Mouse (Mus musculus): ENCODE results near the gene Ttyh3.

Gene Ttyh3

DNA sequence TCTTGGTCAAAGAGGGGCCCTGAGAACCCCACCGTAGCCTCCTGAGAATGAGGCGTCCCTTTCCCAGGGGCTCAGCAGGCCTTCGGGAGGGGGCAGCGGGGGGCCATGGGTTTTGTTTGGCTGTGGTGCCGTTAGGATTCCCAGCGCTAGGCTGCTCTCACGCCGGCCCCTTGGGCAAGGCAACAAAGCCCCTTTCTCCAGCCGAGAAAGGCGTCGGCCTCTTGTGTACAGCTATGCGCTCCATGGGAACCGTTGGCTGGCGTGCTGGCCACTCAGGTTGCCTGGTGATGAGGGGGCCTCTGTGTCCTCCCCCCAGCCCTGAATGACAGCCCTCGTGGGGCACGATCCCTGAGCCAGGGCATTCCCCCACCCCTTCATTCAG is 40.2 kb downstream of the Ttyh3 start:
- peak; percentile 38 for DNase-seq (ENCODE audit: low read depth)

DNA sequence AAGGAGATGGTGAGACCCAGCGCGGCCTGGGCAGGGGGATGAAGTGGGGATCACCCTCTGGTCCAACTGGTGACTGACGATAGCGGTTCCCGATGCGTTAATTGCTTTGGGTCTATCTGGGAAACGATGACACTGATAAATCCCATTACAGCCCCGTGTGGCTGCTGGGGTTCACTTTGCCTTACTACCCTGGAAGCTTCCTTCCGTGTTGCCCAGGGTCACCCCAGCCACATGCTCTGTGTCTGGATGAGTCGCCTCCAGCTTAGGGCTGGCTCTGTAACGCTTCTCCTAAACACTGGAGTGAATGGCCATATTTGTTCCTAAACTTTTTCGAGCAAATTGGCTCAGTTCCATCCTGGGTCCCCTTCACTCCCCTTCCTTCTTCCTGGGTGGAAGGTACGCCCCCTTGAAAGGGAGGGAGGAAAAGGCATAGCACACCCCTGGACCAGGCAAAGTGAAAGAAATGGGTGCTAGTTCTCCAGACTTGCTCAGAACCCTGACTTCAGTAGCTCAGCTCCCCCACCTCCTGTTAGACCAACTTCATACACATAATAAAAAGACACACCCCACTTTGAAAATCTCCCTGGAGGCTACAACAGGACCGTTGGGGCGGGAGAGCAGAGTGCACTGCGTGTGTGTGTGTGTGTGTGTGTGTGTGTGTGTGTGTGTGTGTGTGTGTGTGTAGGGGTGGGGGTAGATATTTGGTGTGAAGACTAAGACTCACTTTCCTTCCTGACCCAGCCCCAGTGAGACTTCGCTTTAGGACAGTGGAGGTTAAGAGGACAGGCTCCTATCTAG is 40.8 kb downstream of the Ttyh3 start:
- DNase-seq (ENCODE audit: low read depth) = peak; percentile 66

DNA sequence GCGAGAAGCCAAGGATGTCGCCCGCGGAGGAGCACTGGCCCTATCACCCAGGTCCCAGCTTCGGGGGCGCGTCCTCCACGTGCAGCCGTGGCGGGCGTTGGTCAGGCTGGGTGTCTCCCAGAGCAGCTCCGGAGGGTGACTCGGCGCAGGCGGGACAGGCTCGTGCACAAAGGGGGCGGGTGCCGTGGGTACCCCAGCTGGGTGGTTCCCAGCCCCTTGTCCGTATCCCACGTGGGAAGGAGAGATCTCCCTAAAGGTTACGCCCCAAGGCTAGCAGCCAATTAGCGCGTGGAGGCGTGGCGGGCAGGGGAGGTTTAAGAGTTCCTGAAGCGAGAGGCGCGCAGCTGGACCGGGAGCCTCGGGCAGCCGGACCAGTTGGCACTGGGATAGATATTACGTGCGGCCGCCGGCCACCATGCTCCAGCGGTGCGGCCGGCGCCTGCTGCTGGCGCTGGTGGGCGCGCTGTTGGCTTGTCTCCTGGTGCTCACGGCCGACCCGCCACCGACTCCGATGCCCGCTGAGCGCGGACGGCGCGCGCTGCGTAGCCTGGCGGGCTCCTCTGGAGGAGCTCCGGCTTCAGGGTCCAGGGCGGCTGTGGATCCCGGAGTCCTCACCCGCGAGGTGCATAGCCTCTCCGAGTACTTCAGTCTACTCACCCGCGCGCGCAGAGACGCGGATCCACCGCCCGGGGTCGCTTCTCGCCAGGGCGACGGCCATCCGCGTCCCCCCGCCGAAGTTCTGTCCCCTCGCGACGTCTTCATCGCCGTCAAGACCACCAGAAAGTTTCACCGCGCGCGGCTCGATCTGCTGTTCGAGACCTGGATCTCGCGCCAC is 41.6 kb downstream of the Ttyh3 start, which contains the start of gene Lfng:
Gene Lfng, plus strand, starts transcription at position 320 of the 835 bp plus-strand sequence.
- DNase-seq (ENCODE audit: low read depth) = peak; percentile 81

DNA sequence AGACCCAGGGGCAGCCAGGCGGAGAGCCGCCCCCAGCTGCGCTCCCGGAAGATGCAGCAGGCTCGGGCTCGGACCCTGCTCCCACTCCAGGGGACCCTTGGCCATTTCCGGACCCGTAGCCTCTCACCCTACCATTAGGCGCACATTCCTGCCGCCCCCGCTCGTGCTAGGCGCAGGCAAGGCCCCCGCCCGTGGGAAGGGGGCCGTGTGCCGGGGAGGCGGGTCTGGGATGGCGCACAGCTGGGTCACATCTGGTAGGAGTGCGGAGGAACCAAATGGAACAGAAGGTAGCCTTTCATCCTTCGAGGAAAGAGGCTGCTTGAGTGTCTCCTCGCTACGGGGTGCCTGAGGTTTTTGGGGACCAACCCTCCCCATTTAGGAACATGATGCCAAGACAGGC is 42.4 kb downstream of the Ttyh3 start:
- DNase-seq (ENCODE audit: low read depth) = no peak

DNA sequence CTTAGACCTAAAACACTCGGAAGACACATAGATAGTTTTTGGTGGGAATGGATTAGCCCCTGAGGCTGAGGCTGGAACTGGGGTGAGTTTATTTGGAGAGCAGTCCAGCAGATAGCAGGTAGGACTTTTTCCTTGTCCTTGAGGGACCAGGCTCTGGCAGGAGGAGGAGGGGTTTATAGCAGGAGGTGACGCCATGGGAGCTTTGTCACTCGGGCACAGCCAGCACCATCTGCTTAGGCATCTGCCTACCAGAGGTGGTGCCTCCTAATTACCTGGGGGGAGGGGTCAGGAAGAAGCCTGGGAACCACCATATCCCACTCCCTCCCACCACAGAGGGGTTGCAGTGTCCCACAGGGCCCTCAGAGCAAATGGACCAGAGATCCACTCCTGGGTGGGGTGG is 43.6 kb downstream of the Ttyh3 start:
- DNase-seq (ENCODE audit: low read depth) = no peak

DNA sequence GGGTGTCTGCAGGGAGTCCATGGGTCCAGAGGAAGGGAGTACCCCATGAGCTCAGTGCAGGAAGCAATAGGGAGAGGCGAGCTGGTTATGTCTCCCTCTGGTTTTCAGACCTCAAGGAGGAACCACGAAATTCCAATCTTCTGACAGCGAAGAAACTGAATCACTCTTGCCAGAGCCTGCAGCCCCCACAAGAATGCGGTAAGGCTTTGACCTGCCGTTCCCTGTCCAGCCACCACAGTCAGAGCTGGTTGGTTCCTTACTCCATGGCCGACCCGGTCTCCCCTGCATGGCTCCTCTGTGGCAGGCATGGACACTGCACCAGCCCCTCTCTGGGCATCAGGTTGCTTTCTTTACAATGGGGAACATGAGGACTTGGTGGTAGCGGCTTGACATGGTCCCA is 44.4 kb downstream of the Ttyh3 start:
- DNase-seq (ENCODE audit: low read depth) = no peak

DNA sequence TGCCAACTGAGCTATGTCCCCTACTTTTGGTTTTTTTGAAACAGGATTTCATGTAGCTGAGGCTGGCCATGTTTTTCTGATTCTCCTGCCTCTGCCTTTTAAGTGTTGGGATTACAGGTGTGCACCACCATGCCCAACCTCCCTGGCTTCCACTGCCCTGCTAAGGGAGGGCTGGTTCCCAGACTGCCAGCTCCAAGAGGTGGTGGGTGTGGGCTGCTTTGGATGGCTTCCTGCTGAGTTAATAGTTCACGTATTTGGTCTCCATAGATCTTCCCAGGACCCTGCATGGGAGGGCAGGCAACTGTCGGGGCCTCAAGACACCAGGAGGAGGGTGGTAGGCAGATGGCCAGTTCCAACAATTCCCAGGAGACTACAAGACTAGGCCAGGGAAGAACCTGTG is 46.3 kb downstream of the Ttyh3 start:
- DNase-seq (ENCODE audit: low read depth) = no peak

DNA sequence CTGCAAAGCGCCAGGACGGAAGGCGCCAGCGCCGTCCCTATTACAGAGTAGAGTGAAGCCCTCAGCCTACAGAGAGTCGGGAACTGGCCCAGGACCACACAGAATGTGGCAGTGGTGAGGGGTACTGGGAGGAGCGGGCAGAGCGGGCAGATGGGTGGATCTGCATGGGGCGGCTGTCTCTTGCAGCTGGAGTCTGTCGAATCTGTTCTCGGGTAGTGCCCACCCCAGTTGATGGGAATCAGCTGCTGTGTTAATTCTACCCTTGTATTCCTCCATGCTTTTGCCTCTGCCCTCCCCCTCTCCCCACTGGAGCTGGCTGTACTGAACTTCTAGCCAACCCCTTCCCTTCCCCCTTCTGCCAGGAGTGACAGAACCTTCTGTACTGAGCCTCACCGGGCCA is 47.1 kb downstream of the Ttyh3 start:
- no peak for DNase-seq (ENCODE audit: low read depth)

DNA sequence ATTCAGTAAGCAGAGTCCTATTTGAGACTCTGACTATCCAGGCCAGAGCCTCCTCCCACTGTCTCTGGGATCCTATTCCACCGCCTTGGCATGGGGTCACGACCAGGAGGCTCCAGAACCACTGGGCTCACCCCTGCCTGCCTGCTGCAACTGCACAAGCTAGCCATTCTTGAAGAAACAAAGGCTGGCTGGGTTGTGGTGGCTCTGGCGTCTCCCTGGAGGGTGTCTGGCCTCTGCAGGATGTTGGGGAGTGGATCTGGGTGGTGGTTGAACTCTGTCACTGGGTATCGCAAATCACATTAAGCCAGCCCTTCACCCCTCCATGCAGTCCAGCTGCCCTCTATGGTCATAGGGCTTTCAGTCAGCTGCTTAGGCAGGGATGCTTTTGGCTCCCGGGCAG is 48.9 kb downstream of the Ttyh3 start:
- no peak for DNase-seq (ENCODE audit: low read depth)

DNA sequence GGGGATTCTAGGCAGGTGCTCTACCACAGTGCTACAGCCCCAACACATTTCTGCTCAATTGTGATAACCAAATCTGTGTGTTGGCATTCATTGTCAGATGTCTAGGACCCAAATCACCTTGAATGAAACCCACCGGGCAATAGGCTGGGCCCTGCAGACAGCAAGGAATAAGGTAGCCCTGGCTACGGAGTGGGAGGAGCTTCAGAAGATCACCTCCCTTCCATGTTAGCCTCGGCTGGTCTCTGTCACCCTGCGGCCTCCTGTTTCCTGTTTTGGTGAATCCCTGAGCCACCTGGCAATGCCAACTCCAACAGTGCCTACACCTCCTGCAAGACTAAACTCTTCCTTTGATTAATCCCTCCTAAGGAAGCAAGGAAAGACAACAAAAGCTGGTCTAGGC is 51.0 kb downstream of the Ttyh3 start:
- peak; percentile 53 for DNase-seq (ENCODE audit: low read depth)

DNA sequence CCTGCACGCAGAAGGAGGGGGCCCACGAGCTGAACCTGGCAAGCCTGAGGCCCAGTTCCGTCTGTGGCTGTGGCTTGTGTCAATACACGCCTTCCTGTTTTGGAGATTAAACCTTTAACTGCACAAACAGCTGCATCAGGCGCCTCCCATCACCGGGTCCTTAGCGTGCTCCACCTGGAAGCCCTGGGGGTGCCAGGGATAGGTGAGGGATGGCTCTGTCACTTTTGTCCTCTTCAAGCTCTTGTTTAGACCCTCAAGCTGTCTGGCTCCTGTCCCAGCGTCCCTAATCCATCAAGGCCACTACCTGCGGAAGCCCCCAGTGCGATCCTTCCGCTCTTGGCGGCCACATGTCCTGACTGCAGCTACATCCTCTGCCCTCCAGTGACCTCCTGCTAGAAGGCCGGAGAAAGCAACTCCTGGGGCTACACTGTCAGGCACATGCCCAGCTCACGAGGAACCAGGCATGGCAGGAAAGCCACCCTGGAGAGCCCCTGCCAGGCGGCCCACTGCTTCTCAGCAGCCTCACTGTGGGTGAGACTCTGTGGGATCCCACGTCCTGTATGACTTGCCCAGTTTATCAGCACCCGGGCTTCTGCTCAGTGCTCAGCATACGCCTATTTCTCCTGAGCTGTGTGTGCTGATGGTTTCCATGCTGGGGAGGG is 51.8 kb downstream of the Ttyh3 start:
- no peak for DNase-seq (ENCODE audit: low read depth)

DNA sequence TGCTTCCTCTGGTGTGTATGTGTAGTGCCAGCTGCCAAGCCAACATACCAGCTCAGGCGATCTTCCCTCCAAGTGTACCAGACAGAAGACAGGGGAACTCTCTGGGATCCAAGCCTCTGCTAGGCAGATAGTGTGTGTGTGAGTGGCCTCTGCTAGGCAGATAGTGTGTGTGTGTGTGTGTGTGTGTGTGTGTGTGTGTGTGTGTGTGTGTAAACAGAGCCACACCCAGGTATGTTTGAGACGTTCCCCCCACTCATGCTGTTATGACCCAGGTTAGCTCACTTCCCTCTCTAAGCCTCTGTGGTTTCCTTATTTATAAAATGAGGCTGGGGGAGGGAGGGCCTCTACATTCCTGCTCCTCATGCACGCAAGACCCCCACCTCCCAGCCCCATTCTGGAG is 52.4 kb downstream of the Ttyh3 start:
- no peak for DNase-seq (ENCODE audit: low read depth)

DNA sequence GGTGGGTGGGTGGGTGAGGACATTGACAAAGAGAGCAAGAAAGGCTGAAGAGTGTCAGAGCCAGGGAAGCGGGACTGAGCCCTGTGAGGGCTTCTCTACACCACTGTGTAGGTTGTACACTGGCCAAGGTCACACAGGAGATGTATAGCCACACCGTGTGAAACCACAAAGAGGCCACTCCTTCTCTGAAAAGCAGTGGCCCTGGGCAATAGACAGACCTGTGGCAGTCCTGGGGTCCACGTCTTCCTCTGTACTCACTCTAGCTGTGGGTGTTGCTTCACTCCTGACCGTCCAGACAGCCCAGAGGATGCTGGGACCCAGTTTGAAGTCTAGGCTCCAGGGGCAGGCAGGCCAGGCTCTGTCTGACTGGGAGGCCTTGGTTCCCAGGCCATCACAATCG is 54.0 kb downstream of the Ttyh3 start:
- DNase-seq (ENCODE audit: low read depth) = no peak

DNA sequence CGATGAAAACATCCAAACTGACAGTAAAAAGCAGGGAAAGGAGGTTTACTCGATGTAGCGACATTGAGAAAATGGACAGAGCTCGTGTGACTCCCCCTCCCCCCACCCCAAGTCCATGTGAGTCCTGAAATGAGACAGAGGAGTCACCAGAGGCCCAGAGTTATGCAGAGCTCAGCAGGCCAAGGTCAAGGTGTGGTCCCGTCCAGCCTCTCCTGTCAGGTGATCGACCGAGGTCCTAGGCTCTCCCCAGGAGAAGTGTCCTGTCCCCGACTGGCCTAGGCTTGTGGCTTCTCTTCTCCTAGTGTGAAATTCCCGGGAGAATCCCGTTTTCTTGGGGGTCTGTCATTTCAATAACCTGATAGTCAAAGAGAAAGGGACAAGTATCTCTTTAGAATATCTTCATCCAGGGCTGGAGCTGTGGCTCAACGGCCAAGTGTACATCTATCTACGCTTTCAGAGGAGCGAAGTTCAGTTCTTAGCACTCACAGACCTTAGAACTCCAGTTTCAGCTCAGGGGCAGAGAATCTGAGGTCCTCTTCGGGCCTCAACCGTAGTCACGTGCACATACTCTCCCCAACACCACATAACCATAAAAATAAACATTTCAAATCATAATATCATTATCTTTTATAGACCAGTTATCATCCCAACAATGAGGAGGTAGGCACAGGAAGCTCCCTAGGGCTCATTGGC is 59.6 kb downstream of the Ttyh3 start:
- no peak for DNase-seq (ENCODE audit: low read depth)

DNA sequence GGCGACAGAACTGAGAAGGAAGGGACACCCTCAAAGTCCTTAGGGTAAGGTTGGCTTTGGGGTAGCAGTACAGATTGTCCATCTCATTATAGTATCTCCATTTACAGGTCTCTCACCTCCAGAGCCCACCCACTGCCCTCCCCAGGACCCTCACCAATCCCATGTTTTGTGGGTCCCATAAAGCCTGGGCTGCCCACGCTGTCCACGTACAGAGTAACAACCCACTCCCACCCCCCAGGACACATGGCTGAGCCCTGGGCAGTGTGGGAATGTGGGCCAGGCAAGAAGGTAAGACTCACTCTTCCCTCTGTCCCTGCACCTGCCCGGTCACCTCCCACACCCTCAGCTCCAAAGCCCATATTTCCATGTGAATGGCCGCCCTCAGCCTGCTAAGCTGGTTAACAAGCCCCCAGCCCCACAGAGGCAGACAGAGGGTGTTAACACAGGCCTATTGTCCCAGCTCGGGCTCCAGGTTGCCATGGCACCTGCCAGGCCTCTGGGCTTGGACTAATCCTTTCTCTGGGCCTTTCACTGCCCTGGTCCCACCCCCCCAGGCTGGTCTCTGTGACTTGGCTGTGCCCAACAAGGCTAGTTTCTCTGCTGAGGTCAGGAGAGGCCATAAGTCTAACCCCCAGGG is 65.0 kb downstream of the Ttyh3 start:
- no peak for DNase-seq (ENCODE audit: low read depth)

DNA sequence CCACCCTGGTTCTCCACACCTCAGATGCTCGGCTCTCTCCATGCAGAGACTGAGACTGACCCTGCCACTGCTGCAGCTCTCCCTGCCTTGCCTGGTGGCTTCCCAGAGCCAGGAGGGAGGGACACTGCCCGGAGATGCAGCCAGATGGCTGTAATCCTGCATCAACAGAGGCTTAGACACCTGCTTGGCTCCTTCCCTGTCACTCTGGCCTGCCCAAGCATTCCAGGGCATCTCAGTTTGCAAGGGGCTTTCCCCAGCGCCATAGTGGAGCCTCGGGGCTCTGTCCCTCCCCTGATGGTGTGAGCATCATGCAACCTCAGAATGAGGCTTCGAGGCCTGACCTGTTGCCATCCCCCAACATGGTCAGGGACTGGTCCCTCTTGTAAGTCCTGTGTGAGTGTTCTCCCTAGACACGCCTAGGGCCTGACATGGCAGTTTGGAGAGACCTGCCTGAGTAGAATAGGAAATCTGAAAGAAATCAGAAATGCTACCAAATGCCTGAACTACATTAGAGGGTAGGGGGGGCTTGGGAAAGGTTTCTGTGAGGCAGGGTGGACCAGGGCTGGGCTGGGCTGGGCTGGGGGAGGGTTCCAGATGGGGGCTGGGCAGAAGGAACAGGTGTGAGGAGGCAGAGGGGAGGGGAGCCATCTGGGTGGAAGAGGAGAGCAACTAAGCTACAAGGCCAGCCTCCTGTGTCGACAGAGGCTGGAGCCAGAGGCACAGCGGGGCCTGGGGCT is 65.7 kb downstream of the Ttyh3 start:
- DNase-seq (ENCODE audit: low read depth) = no peak

DNA sequence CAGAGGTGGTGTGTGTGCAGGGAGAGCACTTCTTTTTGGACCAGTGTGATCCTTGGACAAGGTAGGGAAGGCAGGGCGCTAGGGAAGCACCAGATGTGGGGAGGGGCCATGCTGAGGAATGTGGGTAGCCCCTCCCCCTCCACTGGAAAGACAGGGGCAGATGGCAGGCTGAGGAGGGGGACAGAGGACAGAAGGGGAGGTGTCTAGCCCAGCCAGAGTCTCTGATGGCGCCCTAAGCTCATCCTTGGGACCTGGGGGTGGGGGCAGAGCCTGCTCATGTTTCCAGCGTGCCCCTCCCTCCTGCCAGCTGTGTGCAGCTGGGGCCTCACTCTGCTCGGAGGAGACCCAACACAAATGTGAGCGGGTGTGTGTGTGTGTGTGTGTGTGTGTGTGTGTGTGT is 67.3 kb downstream of the Ttyh3 start:
- no peak for DNase-seq (ENCODE audit: low read depth)

DNA sequence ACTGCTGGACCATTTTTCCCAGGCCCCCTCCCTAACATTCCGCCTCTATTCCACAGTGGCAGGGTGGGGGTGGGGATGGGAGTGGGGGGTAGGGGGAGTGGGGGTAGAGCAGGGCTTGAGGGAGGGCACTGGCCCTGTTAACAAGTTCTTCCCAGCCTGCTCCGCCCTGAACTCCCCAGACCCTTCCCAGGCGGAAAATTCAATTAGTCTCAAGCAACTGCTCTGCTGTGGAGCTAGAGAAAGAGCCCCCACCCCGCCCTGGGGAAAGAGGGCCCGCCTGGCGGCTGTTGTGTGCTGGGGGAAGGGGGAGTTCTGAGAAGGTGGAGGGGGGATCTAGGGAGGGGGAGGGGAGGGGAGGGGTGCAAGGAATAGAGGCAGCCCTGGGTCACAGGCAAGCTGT is 69.1 kb downstream of the Ttyh3 start:
- DNase-seq (ENCODE audit: low read depth) = no peak

DNA sequence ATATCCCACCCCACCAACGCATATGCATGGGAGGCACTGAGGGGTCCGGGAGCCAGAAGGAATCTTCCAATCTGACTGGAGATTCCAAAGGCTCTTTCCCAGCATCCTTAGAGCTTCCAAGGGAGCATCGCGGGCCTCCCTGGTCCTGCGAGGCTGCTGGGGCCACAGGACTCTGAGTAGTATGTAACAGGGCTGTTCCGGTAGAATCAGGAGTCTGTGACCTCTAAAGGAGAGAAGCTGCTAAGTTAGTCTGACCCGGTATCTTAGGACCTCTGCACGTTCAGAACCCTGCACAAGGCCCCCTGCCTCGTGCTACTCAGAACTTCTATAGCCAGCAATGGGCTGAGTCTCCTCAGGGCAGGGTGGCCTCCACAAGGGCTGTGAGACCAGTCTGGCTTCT is 69.6 kb downstream of the Ttyh3 start:
- no peak for DNase-seq (ENCODE audit: low read depth)

DNA sequence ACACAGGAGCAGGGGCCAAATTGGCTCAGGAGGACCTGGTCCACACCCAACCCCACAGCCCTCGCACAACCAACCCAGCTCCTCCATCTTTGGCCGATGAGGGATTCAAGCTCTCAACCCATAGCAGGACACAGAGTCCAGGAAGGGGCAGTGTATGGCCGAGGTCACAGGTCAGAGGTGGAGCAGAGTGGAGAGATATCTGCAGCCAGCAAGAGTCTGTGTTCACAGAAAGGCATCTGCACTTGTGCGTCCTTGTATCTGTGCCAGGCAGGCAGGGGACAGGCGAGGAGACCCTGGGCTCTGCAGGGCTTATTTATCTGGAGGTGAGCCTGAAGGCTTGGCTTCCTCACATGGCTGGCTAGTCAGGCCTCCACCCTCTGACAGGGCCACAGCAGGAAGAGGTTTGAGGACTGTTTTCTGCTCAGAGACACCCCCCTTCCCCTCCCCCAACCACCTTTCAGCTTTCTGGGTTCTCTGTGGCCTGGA is 73.4 kb downstream of the Ttyh3 start:
- peak; percentile 80 for DNase-seq (ENCODE audit: low read depth)

DNA sequence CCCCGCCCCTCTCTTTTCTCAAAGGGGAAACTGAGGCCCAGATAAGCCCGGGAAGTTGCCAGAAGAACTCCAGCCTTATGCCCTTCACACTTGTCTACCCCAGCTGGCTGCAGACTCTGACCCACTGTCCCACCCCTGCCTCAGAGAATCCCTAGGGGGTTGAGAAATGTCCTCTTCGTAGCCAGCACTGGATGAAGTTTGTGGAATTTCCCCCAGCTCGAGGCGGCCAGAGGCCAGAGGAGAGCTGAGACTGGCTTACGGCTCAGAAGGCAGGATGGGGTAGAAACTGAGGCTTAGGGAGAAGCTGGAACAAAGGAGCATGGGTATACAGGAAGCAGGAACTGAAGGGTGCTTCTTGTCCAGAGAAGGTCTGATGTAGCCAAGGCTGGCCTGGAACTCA is 76.2 kb downstream of the Ttyh3 start:
- DNase-seq (ENCODE audit: low read depth) = no peak

Data from naive thymus-derived CD4-positive, alpha-beta T cell, adult 2 months (primary cell).